Mouse (Mus musculus) CH12.LX (cell line): ENCODE measurements around the gene Ggact. TPM values are rescaled to one million over a fixed set of nuclear protein-coding genes. Genes with fewer than 3 reads are reported as not detected.

ENCODE experiments used
- DNase-seq: peaks from one replicate; pipeline ENCODE4 v3.0.0-alpha.2; 2013; ENCODE audit errors: extremely low read depth
- H3K27ac ChIP-seq: 2 replicates; pipeline ENCODE4 v1.5.1; 2012; ENCODE audit warnings: low read depth, mild to moderate bottlenecking, control low read depth, moderate library complexity; ENCODE audit not compliant: insufficient read depth
- H3K27me3 ChIP-seq: replicated peaks from 2 replicates; pipeline ENCODE3; 2012; ENCODE audit warnings: inconsistent platforms
- H3K36me3 ChIP-seq, 2 experiments: replicated peaks in 1 of 2; 2 replicates each; pipeline versions ENCODE3 to v1.6.1; 2012; ENCODE audit warnings: inconsistent platforms in 1 of 2, low read length in 1 of 2, mild to moderate bottlenecking in 1 of 2, mixed read lengths in 1 of 2, moderate library complexity in 1 of 2; ENCODE audit not compliant: control insufficient read depth in 1 of 2, insufficient read depth in 1 of 2
- H3K4me1 ChIP-seq, 2 experiments: 2 replicates each; pipeline ENCODE4 v1.6.1; 2012; ENCODE audit warnings: inconsistent platforms in 1 of 2, moderate library complexity in 1 of 2; ENCODE audit not compliant: insufficient read depth in 2 of 2, control insufficient read depth in 1 of 2
- H3K4me2 ChIP-seq: 2 replicates; pipeline ENCODE4 v1.6.1; 2012; ENCODE audit warnings: low read depth, mild to moderate bottlenecking, control low read depth; ENCODE audit not compliant: poor library complexity, insufficient read depth, severe bottlenecking
- H3K4me3 ChIP-seq, 3 experiments: fragments of 150-350 bp in 1 of 3; sonication (generic) in 1 of 3; replicated peaks in 1 of 3; 2 replicates each; pipeline versions ENCODE3 to v1.5.1; 2011 to 2012; ENCODE audit warnings: low read depth in 2 of 3, low read length in 2 of 3, mild to moderate bottlenecking in 2 of 3, moderate library complexity in 2 of 3, control low read depth in 1 of 3, improper control_type of control experiment in 1 of 3, inconsistent platforms in 1 of 3, mixed read lengths in 1 of 3; ENCODE audit not compliant: poor library complexity in 1 of 3
- H3K79me2 ChIP-seq: replicated peaks from 2 replicates; pipeline ENCODE4 v1.6.1; 2012; ENCODE audit warnings: mild to moderate bottlenecking, moderate library complexity; ENCODE audit not compliant: control insufficient read depth, poor library complexity, insufficient read depth, severe bottlenecking; ENCODE audit errors: extremely low read depth
- H3K9ac ChIP-seq: 2 replicates; pipeline ENCODE4 v1.6.1; 2012; ENCODE audit warnings: low read depth, mild to moderate bottlenecking, control low read depth, moderate library complexity; ENCODE audit not compliant: insufficient read depth
- H3K9me3 ChIP-seq: replicated peaks from 2 replicates; pipeline ENCODE3; 2012; ENCODE audit warnings: low read length, inconsistent platforms, mixed read lengths
- CHD1 ChIP-seq: IDR thresholded peaks from 2 replicates; pipeline ENCODE4 v1.6.1; 2012; ENCODE audit warnings: low read depth, low read length, improper control_type of control experiment, inconsistent platforms
- CHD2 ChIP-seq: IDR thresholded peaks from 2 replicates; pipeline ENCODE4 v1.6.1; 2011; ENCODE audit warnings: low read length, improper control_type of control experiment
- CTCF ChIP-seq, 2 experiments: IDR thresholded peaks in 1 of 2; conservative IDR thresholded peaks in 1 of 2; 2 replicates each; pipeline ENCODE4 v1.5.1; 2011 to 2012; ENCODE audit warnings: low read depth in 2 of 2, low read length in 2 of 2, improper control_type of control experiment in 1 of 2, inconsistent platforms in 1 of 2, mild to moderate bottlenecking in 1 of 2, moderate library complexity in 1 of 2
- EP300 ChIP-seq: IDR thresholded peaks from 2 replicates; pipeline ENCODE4 v1.6.1; 2011; ENCODE audit warnings: low read length, improper control_type of control experiment
- ETS1 ChIP-seq: conservative IDR thresholded peaks from 2 replicates; pipeline ENCODE4 v1.6.1; 2012; ENCODE audit warnings: low read depth, mild to moderate bottlenecking, inconsistent platforms, low read length, improper control_type of control experiment, moderate library complexity
- GABPA ChIP-seq: IDR thresholded peaks from 2 replicates; pipeline ENCODE4 v1.6.1; 2012; ENCODE audit warnings: low read depth, low read length, improper control_type of control experiment, inconsistent platforms; ENCODE audit not compliant: insufficient replicate concordance
- HCFC1 ChIP-seq: IDR thresholded peaks from 2 replicates; pipeline ENCODE4 v1.6.1; 2012; ENCODE audit warnings: low read depth, mild to moderate bottlenecking, inconsistent platforms, low read length, improper control_type of control experiment
- IRF4 ChIP-seq: IDR thresholded peaks from 2 replicates; pipeline ENCODE4 v1.6.1; 2014; ENCODE audit warnings: low read depth, mild to moderate bottlenecking, inconsistent platforms, low read length, improper control_type of control experiment
- JUN ChIP-seq: IDR thresholded peaks from 2 replicates; pipeline ENCODE4 v1.6.1; 2011; ENCODE audit warnings: low read depth, mild to moderate bottlenecking, low read length, improper control_type of control experiment, moderate library complexity; ENCODE audit not compliant: insufficient read depth
- JUND ChIP-seq: conservative IDR thresholded peaks from 2 replicates; pipeline ENCODE4 v1.6.1; 2011; ENCODE audit warnings: low read depth, low read length, improper control_type of control experiment
- KAT2A ChIP-seq: IDR thresholded peaks from 2 replicates; pipeline ENCODE4 v1.6.1; 2012; ENCODE audit warnings: low read length, improper control_type of control experiment, inconsistent platforms; ENCODE audit not compliant: insufficient replicate concordance
- MAFK ChIP-seq: IDR thresholded peaks from 2 replicates; pipeline ENCODE4 v1.6.1; 2011; ENCODE audit warnings: low read length, improper control_type of control experiment; ENCODE audit not compliant: insufficient replicate concordance
- MAZ ChIP-seq: IDR thresholded peaks from 2 replicates; pipeline ENCODE4 v1.6.1; 2012; ENCODE audit warnings: low read depth, mild to moderate bottlenecking, inconsistent platforms, low read length, improper control_type of control experiment, moderate library complexity
- MEF2A ChIP-seq: IDR thresholded peaks from 2 replicates; pipeline ENCODE4 v1.6.1; 2014; ENCODE audit warnings: low read depth, mild to moderate bottlenecking, inconsistent platforms, low read length, improper control_type of control experiment, borderline replicate concordance
- MYC ChIP-seq: IDR thresholded peaks from 2 replicates; pipeline ENCODE4 v1.6.1; 2011; ENCODE audit warnings: low read depth, mild to moderate bottlenecking, improper control_type of control experiment, low read length
- NRF1 ChIP-seq: IDR thresholded peaks from 2 replicates; pipeline ENCODE4 v1.6.1; 2014; ENCODE audit warnings: low read depth, mild to moderate bottlenecking, inconsistent platforms, low read length, improper control_type of control experiment, moderate library complexity
- POLR2A ChIP-seq: IDR thresholded peaks from 2 replicates; pipeline ENCODE4 v1.6.1; 2011; ENCODE audit warnings: low read depth, mild to moderate bottlenecking, improper control_type of control experiment, low read length
- POLR2AphosphoS2 ChIP-seq: IDR thresholded peaks from 2 replicates; pipeline ENCODE4 v1.6.1; 2011; ENCODE audit warnings: low read depth, low read length, improper control_type of control experiment
- RAD21 ChIP-seq: IDR thresholded peaks from 2 replicates; pipeline ENCODE4 v1.6.1; 2011; ENCODE audit warnings: low read depth, mild to moderate bottlenecking, low read length, improper control_type of control experiment, moderate library complexity
- RCOR1 ChIP-seq: conservative IDR thresholded peaks from 2 replicates; pipeline ENCODE4 v1.6.1; 2012; ENCODE audit warnings: low read depth, mild to moderate bottlenecking, inconsistent platforms, low read length, improper control_type of control experiment
- SMC3 ChIP-seq: IDR thresholded peaks from 2 replicates; pipeline ENCODE4 v1.6.1; 2011; ENCODE audit warnings: low read depth, low read length, improper control_type of control experiment
- TCF12 ChIP-seq: IDR thresholded peaks from 2 replicates; pipeline ENCODE4 v1.6.1; 2014; ENCODE audit warnings: low read depth, mild to moderate bottlenecking, inconsistent platforms, low read length, improper control_type of control experiment
- UBTF ChIP-seq: IDR thresholded peaks from 2 replicates; pipeline ENCODE4 v1.6.1; 2012; ENCODE audit warnings: low read depth, mild to moderate bottlenecking, inconsistent platforms, low read length, improper control_type of control experiment, moderate library complexity
- USF1 ChIP-seq: IDR thresholded peaks from 2 replicates; pipeline ENCODE4 v1.6.1; 2014; ENCODE audit warnings: low read depth, mild to moderate bottlenecking, inconsistent platforms, low read length, improper control_type of control experiment
- USF2 ChIP-seq: conservative IDR thresholded peaks from 2 replicates; pipeline ENCODE4 v1.6.1; 2011; ENCODE audit warnings: low read depth, low read length, improper control_type of control experiment
- ZKSCAN1 ChIP-seq: IDR thresholded peaks from 2 replicates; pipeline ENCODE4 v1.6.1; 2012; ENCODE audit warnings: low read depth, inconsistent platforms, low read length, improper control_type of control experiment, borderline replicate concordance
- ZNF384 ChIP-seq: IDR thresholded peaks from 2 replicates; pipeline ENCODE4 v1.6.1; 2012; ENCODE audit warnings: low read depth, low read length, improper control_type of control experiment, inconsistent platforms
- dilution Hi-C: fragments of 300-500 bp; cut with MboI; formaldehyde crosslinking; loops from 2 replicates; pipeline ENCODE4 v1.14.3; 2020; ENCODE audit warnings: low sequenced_read_pairs; ENCODE audit not compliant: extremely low pct_unique_long_range_greater_than_20kb, extremely low pct_ligation_motif_present
- in situ Hi-C: fragments of 300-500 bp; cut with MboI; formaldehyde crosslinking; loops from 3 replicates; pipeline ENCODE4 v1.14.3; 2019; ENCODE audit warnings: low sequenced_read_pairs, low pct_ligation_motif_present, low pct_unique_long_range_greater_than_20kb, mixed read lengths
- polyA plus RNA-seq: library from polyadenylated mRNA; unstranded; fragments of >175 nt; gene quantifications from 2 replicates; pipeline ENCODE4 v1.2.1, GENCODE M21; 2012; ENCODE audit warnings: low read depth; ENCODE audit not compliant: insufficient read length
- total RNA-seq, 2 experiments: library from RNA; depleted of rRNA; stranded (reverse); fragments of 300-350 nt in 1 of 2; fragments of >200 nt in 1 of 2; gene quantifications; 2 replicates each; pipeline ENCODE4 v1.2.3; 2012 to 2014

Gene Ggact
- total and polyA plus RNA-seq, 3 experiments = 30.6 to 40.3 (median 31.7) TPM

DNA sequence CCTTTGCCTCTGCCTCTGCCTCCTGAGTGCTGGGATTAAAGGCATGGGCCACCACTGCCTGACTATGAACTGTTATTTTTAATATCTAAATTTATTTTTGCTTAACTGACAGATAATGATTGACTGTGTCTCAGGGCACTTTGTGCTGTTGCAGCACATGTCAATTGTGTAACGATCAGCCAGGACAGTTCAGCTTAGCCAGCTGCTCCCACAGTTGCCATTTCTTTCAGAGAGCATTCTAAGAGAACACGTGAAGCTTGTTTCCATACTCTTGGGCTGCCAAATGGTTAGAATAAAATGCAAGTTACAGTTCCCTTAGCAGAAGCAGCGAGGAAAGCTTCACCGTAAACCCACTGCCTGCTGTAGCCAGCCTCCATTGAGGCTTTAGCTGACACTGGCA, 113.3 kb downstream of the Ggact start:
- TF ChIP-seq NRF1 (no peak), JUN (no peak), TCF12 (no peak), USF2 (no peak), MEF2A (no peak), CTCF (conservative IDR thresholded peaks at IDR 0.05 in 1 of 2, IDR thresholded peaks at IDR 0.05 in 1 of 2; ENCODE audit: low read depth in 2 of 2, low read length in 2 of 2) (no peak), IRF4 (no peak)
- peaks cover 2 to 14% of the 10 kb centered on the region in 2 experiments for H3K36me3 ChIP-seq
- H3K9ac ChIP-seq = no peak overlapping the region
- no peaks in the 10 kb centered on the region for H3K27me3 ChIP-seq
- no peak overlapping the region for H3K27ac ChIP-seq
- no peaks in the 10 kb centered on the region for H3K9me3 ChIP-seq
- dilution Hi-C loops (no loop called here), in situ Hi-C loops (no loop called here)
- H3K4me2 ChIP-seq = no peak overlapping the region
- H3K4me1 ChIP-seq = no peaks in the 10 kb centered on the region
- H3K79me2 ChIP-seq = no peaks in the 10 kb centered on the region
- no peak for DNase-seq
- no peak overlapping the region for H3K4me3 ChIP-seq

DNA sequence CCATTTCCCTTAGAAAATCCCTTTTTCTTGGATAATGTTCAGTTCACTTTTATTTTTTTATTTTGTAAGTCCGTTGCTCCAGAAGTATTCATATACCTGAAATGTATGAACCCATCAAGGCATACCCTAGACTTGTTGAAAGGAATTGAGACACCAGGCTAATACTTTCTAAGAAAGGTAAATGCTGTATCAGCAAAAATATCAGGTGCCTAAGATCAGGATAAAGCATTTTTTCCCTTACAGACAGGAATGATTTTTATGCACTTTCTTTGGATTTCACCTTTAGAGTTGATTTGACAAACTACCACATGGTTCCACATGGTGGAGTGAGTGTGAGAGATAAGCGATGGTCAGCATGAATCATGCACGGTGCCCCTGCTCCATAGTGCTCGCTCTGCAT, 120.2 kb downstream of the Ggact start:
- H3K36me3 ChIP-seq = peaks cover 5 to 8% of the 10 kb centered on the region in 2 experiments
- no peak overlapping the region for H3K4me3 ChIP-seq
- H3K4me2 ChIP-seq = no peak overlapping the region
- no peaks in the 10 kb centered on the region for H3K9me3 ChIP-seq
- dilution Hi-C loops = no loop called here
- H3K9ac ChIP-seq = no peak overlapping the region
- no peak overlapping the region for H3K27ac ChIP-seq
- in situ Hi-C loops = no loop called here
- H3K4me1 ChIP-seq = peaks cover 5 to 8% of the 10 kb centered on the region in 2 experiments; a peak in 3 of 4 replicates
- DNase-seq = no peak
- TF ChIP-seq ETS1 = no peak
- peak; percentile 88 for TF ChIP-seq MAFK
- no peaks in the 10 kb centered on the region for H3K27me3 ChIP-seq
- no peaks in the 10 kb centered on the region for H3K79me2 ChIP-seq

DNA sequence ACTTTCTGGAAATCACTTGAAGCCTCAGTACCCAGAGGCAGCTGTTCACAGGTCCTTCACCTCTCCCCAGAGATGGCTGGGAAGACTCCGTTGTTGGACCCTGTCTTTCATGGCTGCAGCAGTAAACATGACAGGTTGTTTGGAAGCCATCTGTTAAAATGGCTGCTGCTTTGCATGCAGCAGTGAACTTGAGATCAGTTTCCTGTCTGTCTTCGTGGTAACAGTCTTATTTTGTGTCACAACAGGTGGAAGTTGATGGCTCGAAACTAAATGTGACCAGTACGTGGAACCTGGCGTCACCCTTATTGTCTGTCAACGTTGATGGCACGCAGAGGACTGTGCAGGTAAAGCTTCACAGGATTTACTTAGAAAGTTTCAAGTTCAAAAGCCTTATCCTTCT, 123.4 kb downstream of the Ggact start:
- Histone ChIP-seq H3K4me2 (no peak overlapping the region), H3K27me3 (no peaks in the 10 kb centered on the region), H3K4me1 (peaks cover 11 to 13% of the 10 kb centered on the region in 2 experiments), H3K79me2 (no peaks in the 10 kb centered on the region), H3K27ac (no peak overlapping the region), H3K9me3 (no peaks in the 10 kb centered on the region), H3K36me3 (peaks cover 2 to 4% of the 10 kb centered on the region in 2 experiments), H3K9ac (no peak overlapping the region), H3K4me3 (no peak overlapping the region)
- DNase-seq = peak; percentile 59
- dilution Hi-C loops (no loop called here), in situ Hi-C loops (no loop called here)
- no peak for TF ChIP-seq ZNF384
- TF ChIP-seq MEF2A = no peak
- TF ChIP-seq TCF12 = peak; percentile 45; the same call in 1 of the 2 replicates
- peak; percentile 25; the same call in 1 of the 2 replicates for TF ChIP-seq EP300
- no peak for TF ChIP-seq CHD1
- TF ChIP-seq ZKSCAN1 = no peak
- TF ChIP-seq RAD21 = no peak
- 0 out of 2 replicates have a peak, but pooled peaks have one; percentile 20 for TF ChIP-seq NRF1
- TF ChIP-seq SMC3 = no peak
- no peak for TF ChIP-seq POLR2A
- 0 out of 2 replicates have a peak, but pooled peaks have one; percentile 29 for TF ChIP-seq MYC
- TF ChIP-seq ETS1 = peak; percentile 39; the same call in 1 of the 2 replicates
- TF ChIP-seq POLR2AphosphoS2 = no peak
- TF ChIP-seq UBTF = no peak
- TF ChIP-seq RCOR1 = no peak
- no peak for TF ChIP-seq MAZ
- TF ChIP-seq GABPA = no peak
- TF ChIP-seq JUND = no peak
- TF ChIP-seq HCFC1 = no peak
- TF ChIP-seq KAT2A = no peak
- no peak for TF ChIP-seq USF1
- TF ChIP-seq CHD2 = no peak
